Mouse (Mus musculus): ENCODE measurements around the gene Hs6st1.

- TF ChIP-seq POLR2A (IDR thresholded peaks at IDR 0.05; ENCODE audit: extremely low read depth, insufficient read depth, low read length) (no peak), CTCF (IDR thresholded peaks at IDR 0.05; ENCODE audit: low read depth, low read length) (no peak)
These were observed 6.8 kb upstream of the Hs6st1 start for GRCm38 (mm10) chr1:36061211-36061915.
